Mouse (Mus musculus) v-Abl transformed pro-B cells (cell line): ENCODE measurements around the gene Galnt18.

Source experiments
- in situ Hi-C, 2 experiments: fragments of 400-800 bp; cut with MboI; formaldehyde crosslinking; loops; one replicate each; pipeline ENCODE4 v1.15.1; 2025; ENCODE audit not compliant: unreplicated experiment in 2 of 2

Gene Galnt18

GRCm38 (mm10) chr7:111718900-111719299 is 60.9 kb downstream of the Galnt18 start:
- in situ Hi-C loops: no loop called here

- in situ Hi-C loops: no loop called here
Observed at GRCm38 (mm10) chr7:111714639-111715360, 65.0 kb downstream of the Galnt18 start.

GRCm38 (mm10) chr7:111713828-111714600 is 65.8 kb downstream of the Galnt18 start:
- in situ Hi-C loops: no loop called here

GRCm38 (mm10) chr7:111712797-111713196 is 67.0 kb downstream of the Galnt18 start:
- in situ Hi-C loops: no loop called here

- in situ Hi-C loops: no loop called here
Observed at GRCm38 (mm10) chr7:111711045-111711808, 68.5 kb downstream of the Galnt18 start.

DNA sequence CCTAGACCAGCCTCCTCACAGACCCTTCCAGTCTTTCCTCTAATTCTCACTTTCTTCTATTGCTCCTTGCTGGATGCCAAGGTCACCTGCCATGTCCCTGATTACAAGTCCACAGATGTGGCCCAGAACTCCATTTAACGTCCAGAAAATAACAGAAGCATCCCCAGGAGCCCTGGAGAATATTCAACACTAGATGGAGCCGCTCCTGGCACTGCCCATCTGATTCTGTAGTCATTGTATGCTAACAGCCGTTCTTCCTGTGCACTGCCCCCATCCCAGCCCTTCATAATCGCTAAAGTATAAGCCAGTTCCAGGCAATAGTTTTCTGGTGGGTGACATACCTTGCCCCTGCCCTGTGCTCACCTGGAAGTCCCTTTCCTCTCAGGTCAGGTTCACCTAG is 69.5 kb downstream of the Galnt18 start:
- in situ Hi-C loops: no loop called here

GRCm38 (mm10) chr7:111708563-111708962 is 71.2 kb downstream of the Galnt18 start:
- in situ Hi-C loops: no loop called here

- in situ Hi-C loops: no loop called here
Observed at GRCm38 (mm10) chr7:111702961-111703360, 76.8 kb downstream of the Galnt18 start.

DNA sequence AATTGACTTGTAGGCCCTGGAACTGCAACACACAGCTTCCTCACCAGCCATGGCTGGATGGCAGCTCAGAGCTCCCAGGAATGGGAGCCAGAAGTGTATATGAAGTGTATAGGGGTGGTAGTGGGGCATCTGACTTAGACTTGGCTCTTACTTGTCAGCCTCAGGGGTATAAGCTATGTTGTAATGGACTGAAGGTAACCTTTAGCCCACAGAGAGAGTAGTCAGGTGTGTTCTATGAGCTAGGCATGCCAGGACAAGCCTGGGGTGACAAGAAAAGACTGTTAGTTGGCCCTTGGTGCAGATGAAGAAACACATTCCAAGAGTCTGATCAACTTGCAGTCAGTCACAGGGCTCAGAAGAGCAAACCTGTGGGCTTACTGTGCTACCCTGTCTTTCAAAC is 78.0 kb downstream of the Galnt18 start:
- in situ Hi-C loops: no loop called here

GRCm38 (mm10) chr7:111699446-111699845 is 80.3 kb downstream of the Galnt18 start:
- in situ Hi-C loops: loop anchor here in 1 of 2 experiments (25.0 kb wide), 1 partner anchor 662 kb away; the partner anchor contains the start of gene Ctr9

DNA sequence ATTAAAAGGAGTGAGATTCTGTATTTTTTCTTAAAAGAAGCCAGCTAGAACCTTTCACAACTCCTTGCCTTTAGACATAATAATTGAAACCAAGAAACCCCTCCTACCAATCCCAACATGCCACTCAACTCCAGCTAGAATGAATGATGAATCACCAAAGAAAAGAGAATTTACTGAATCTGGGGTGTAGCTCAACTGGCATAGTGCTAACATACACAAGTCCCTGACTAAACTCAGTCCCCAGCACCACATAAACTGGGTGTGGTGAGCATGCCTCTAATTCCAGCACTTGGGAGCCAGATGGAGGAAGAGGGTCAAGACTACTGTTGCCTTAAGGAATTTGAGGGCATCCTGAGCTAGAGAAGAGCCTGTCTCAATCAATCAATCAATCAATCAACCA is 83.6 kb downstream of the Galnt18 start:
- in situ Hi-C loops: loop anchor here in 1 of 2 experiments (25.0 kb wide), 1 partner anchor 659 kb away; the partner anchor contains the start of gene Ctr9

- in situ Hi-C loops: loop anchor here in 1 of 2 experiments (25.0 kb wide), 1 partner anchor 657 kb away; the partner anchor contains the start of gene Ctr9
Observed at GRCm38 (mm10) chr7:111694312-111694711, 85.5 kb downstream of the Galnt18 start.

GRCm38 (mm10) chr7:111692641-111693261 is 87.0 kb downstream of the Galnt18 start:
- in situ Hi-C loops: loop anchor here in 1 of 2 experiments (25.0 kb wide), 1 partner anchor 655 kb away; the partner anchor contains the start of gene Ctr9

GRCm38 (mm10) chr7:111680108-111680507 is 99.7 kb downstream of the Galnt18 start:
- in situ Hi-C loops: loop anchor here in 1 of 2 experiments (25.0 kb wide), 1 partner anchor 643 kb away; the partner anchor contains the start of gene Ctr9

GRCm38 (mm10) chr7:111676483-111676882 is 103.3 kb downstream of the Galnt18 start:
- in situ Hi-C loops: loop anchor here in 1 of 2 experiments (25.0 kb wide), 1 partner anchor 639 kb away; the partner anchor contains the start of gene Ctr9

- in situ Hi-C loops: no loop called here
Observed at GRCm38 (mm10) chr7:111672467-111672866, 107.3 kb downstream of the Galnt18 start.

DNA sequence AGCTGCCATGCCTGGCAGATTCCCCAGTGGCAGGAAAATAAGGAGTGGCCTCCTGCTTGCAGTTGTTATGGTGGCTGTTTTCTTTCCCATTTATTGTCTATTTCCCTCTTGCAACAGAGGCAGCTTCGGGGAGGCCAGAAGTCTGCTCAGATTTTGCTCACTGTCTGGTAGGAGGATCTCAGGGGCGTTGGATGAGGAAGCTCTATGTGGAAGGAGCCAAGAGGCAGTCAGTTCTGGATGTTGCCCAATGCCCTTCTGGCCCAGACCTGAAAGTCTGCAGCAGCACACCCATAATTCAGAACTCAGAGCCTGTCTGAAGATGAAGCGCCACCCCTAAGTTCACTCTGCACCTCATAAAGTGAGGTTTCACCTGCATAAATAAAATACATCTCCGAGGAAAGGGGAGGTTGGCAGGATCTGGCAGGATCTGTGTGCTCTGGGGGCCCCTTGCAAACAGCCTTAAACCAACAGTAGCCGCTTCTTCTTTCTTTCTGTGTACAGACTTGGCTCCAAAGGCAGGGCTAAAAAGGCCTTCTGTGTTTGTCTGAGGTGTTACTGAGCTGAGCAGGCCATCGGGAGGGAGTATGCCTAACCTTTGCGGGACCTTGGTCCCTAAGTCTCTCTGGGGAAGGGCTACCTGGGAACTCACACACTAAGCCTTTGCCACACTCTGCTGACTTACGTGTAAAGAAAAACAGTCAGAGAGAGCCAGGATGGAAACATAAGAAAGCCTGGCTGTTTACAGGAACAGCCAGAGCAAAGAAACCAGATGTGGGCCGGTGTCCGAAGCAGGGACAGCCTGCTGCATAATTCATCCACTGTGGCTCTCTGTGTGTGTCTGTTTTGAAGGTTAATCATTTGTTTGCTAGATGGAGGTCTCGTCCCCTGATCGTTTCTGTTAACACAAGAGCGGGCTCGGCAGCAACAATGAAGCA is 116.4 kb downstream of the Galnt18 start:
- in situ Hi-C loops: no loop called here

DNA sequence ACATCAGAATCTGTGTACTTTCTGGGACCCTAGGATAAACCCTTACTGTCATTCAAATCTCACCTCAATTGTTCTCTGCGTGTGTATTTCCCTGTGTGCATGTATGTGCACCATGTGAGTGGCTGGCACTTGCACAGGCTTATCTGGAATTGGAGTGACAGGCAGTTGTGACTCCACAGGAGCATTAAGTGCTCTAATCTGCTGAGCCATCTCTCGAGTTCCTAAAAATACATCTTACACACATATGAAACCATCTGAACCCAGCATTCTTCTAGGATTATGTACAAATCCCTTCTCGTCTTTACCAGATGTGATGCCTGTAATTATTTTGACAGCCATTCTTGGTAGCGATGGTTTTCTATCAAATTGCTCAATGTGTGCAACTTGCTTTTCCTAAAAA is 121.2 kb downstream of the Galnt18 start:
- in situ Hi-C loops: no loop called here

DNA sequence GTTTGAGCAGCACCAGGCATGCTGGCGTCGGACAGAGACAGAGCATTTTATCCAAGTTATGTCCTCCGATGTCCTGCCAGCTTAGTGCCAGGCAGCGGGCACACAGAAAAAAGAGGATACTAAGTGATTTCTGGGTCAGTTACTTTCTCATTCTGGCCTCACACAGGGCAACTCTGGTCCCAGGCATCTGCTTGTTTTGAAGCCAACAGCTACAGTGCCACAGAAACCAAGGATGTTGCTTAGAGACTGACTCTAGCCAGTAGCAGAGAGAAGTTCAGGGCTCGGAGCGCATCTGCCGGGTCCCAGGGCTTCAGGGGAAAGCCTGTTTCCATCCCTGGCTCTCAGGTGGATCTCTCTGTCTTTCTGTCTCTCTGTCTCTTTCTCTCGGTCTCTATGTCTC is 124.8 kb downstream of the Galnt18 start:
- in situ Hi-C loops: no loop called here
